Mouse (Mus musculus) embryonic facial prominence, embryonic 10.5 days (tissue): ENCODE data around the gene Zfhx3. TPM values are rescaled to one million over a fixed set of nuclear protein-coding genes. Genes with fewer than 3 reads are reported as not detected.
A peak's percentile ranks its signal among the peaks of the same experiment; 100 is the strongest.

ENCODE experiments used
- DNase-seq: peaks from one replicate; pipeline ENCODE4 v3.0.0-alpha.2; 2017; ENCODE audit warnings: low spot score
- H3K27ac ChIP-seq: fragments of 300-500 bp; sonication (generic); replicated peaks from 2 replicates; pipeline ENCODE4 v1.5.1; 2016; ENCODE audit warnings: mild to moderate bottlenecking
- H3K27me3 ChIP-seq: fragments of 300-500 bp; sonication (generic); replicated peaks from 2 replicates; pipeline ENCODE4 v1.6.1; 2016; ENCODE audit warnings: low read depth, mild to moderate bottlenecking; ENCODE audit not compliant: poor library complexity, severe bottlenecking
- H3K36me3 ChIP-seq: fragments of 300-500 bp; sonication (generic); replicated peaks from 2 replicates; pipeline ENCODE4 v1.6.1; 2016; ENCODE audit warnings: mild to moderate bottlenecking, moderate library complexity
- H3K4me1 ChIP-seq: fragments of 300-500 bp; sonication (generic); 2 replicates; pipeline ENCODE4 v1.6.1; 2016
- H3K4me3 ChIP-seq: fragments of 300-500 bp; sonication (generic); 2 replicates; pipeline ENCODE4 v1.5.1; 2016; ENCODE audit warnings: mild to moderate bottlenecking, moderate library complexity
- H3K9me3 ChIP-seq: fragments of 300-500 bp; sonication (generic); 2 replicates; pipeline ENCODE4 v1.6.1; 2016; ENCODE audit warnings: mild to moderate bottlenecking
- WGBS: fragments of 180-500 bp; shearing (Covaris S2); methylation state at CpG from one replicate; pipeline ENCODE4 v1.1.7; 2016; 5-methylcytosine and 5-hydroxymethylcytosine counted together
- polyA plus RNA-seq: library from polyadenylated mRNA; unstranded; fragments of >200 nt; fragmentation: Nextera tagmentation; extraction: Ambion mirVana; gene quantifications from 2 replicates; pipeline ENCODE4 v1.2.1, GENCODE M21; 2016

Zfhx3 gene
- polyA plus RNA-seq, 1 experiment from 2014 or later, result 18.8 TPM

DNA sequence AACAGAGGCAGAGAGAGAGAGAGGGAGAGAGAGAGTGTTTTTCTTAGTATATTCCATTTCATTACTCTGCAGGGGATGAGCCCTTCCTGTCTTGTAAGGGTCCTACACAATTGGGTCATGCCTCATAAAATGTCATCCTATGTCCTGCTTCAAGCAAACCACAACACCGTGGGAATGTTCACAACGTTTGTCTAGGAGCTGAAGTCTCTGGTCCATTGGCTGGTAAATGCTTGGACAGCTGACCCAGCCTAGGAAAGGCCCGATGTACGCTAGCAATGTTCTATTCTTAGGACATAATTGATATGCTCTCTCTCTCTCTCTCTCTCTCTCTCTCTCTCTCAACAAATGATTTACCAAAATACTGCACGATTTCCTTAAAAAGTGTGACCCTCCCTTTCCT, 666.2 kb downstream of the Zfhx3 start:
- Histone ChIP-seq H3K4me3 (no peak overlapping the region), H3K9me3 (no peaks in the 10 kb centered on the region), H3K27me3 (peaks cover 13% of the 10 kb centered on the region; the same call in 1 of the 2 replicates), H3K4me1 (peaks cover 23% of the 10 kb centered on the region), H3K36me3 (no peaks in the 10 kb centered on the region), H3K27ac (no peak overlapping the region)
- WGBS, result 79% methylated on average over 5 of the region's 5 CpGs
- no peak for DNase-seq

GRCm38 (mm10) chr8:108609114-108609513, 666.7 kb downstream of the Zfhx3 start:
- Histone ChIP-seq H3K27ac (no peak overlapping the region), H3K9me3 (no peaks in the 10 kb centered on the region), H3K36me3 (no peaks in the 10 kb centered on the region), H3K4me3 (no peak overlapping the region), H3K27me3 (peaks cover 13% of the 10 kb centered on the region; the same call in 1 of the 2 replicates), H3K4me1 (peaks cover 23% of the 10 kb centered on the region)
- DNase-seq, result no peak
- WGBS, result 81% methylated on average over 5 of the region's 5 CpGs

DNA sequence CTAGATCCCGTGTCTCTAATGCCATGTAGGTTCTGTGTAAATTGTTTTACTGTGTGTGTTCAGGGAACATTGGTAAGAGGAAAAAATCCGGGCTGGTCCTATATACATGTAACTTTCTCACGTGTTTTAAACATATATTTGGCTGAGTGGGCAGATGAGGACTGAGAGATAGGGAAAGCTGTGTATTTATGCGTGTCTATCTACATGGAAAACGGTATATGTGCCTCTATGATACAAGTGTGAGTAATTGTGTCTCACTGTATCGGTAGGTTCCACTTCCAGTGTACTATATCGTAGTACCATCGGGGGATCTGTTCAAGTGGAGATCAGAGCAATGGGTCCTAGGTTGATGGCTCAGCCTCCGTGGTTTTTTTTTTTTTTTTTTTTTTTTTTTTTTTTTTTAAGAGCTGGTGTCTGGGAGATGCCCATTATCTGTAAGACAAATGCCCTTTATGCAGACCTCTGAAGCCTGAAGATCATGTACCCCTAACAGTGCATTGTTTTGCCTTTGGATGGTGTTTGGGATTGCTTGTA, 668.8 kb downstream of the Zfhx3 start:
- Histone ChIP-seq H3K27me3 (peaks cover 13% of the 10 kb centered on the region; the same call in 1 of the 2 replicates), H3K27ac (no peak overlapping the region), H3K36me3 (no peaks in the 10 kb centered on the region), H3K4me1 (peaks cover 23% of the 10 kb centered on the region), H3K9me3 (peaks cover 3% of the 10 kb centered on the region; the same call in 1 of the 2 replicates), H3K4me3 (no peak overlapping the region)
- DNase-seq, result no peak
- WGBS, result 88% methylated on average over 9 of the region's 9 CpGs

DNA sequence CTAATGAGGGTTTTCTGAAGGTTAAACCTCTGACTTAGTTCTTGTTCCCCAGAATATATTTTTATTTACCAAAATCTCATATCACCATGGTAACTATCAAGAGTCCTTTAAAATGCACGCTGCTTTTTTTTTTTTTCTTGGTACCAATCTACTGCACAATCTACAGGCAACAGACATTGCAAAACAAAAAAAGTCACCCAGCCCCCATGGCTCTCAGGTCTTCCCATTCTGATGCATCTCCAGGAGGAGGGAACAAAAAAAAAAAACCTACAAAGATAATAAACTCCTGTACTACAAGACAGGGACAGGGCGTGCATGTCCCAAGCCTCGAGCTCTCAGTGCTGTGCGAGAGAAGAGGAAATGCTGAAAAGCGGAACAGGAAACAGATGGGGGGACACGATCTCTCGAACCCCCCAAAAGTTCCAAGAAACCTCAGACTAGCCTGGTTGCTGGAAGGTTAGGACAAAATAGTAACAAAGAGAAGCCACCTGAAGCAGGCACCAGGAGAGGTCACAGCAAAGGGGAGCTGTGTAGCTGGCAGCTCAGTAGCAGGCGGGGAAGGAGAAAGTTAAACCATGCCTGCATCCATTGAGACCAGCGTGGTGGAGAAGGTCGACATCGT, 669.5 kb downstream of the Zfhx3 start:
- Histone ChIP-seq H3K9me3 (peaks cover 3% of the 10 kb centered on the region; the same call in 1 of the 2 replicates), H3K27me3 (peaks cover 13% of the 10 kb centered on the region; the same call in 1 of the 2 replicates), H3K4me1 (peaks cover 21% of the 10 kb centered on the region), H3K36me3 (no peaks in the 10 kb centered on the region), H3K4me3 (no peak overlapping the region), H3K27ac (peak overlapping the region; percentile 70)
- WGBS, result 61% methylated on average over 11 of the region's 11 CpGs
- no peak for DNase-seq

GRCm38 (mm10) chr8:108612815-108613214, 670.4 kb downstream of the Zfhx3 start:
- peak; percentile 67 for DNase-seq
- H3K4me3 ChIP-seq, result peak overlapping the region; percentile 25; the same call in 1 of the 2 replicates
- peaks cover 3% of the 10 kb centered on the region; the same call in 1 of the 2 replicates for H3K9me3 ChIP-seq
- 22% methylated on average over 5 of the region's 5 CpGs for WGBS
- H3K27ac ChIP-seq, result peak overlapping the region; percentile 70; the same call in 1 of the 2 replicates
- H3K4me1 ChIP-seq, result peaks cover 20% of the 10 kb centered on the region
- H3K36me3 ChIP-seq, result no peaks in the 10 kb centered on the region
- H3K27me3 ChIP-seq, result peaks cover 7% of the 10 kb centered on the region; the same call in 1 of the 2 replicates

- 62% methylated on average over 2 of the region's 2 CpGs for WGBS
- H3K27ac ChIP-seq, result 0 out of 2 replicates have a peak overlapping the region, but pooled peaks have one; percentile 70
Measured at GRCm38 (mm10) chr8:108613280-108613679, 670.8 kb downstream of the Zfhx3 start.

DNA sequence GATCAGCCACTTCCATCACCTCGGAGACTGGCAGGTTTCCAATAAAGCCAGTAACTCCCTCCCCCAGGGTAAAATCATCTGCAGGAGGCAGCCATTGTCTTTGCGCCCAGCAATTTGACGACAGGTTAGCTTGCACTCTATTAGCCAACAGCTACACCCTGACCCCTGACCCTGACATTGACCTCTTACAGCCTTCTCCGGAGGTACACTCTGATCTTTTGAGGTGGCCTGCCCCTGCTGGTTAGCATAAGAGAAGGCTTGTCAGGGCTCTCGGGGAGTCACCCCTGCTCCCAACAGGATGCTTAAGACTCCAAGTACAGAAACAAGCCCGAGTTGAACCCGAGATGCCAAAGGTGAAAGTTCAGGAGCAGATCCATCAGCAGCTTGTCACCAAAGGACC, 678.9 kb downstream of the Zfhx3 start:
- Histone ChIP-seq H3K36me3 (no peaks in the 10 kb centered on the region), H3K9me3 (no peaks in the 10 kb centered on the region), H3K27ac (no peak overlapping the region), H3K4me3 (no peak overlapping the region), H3K27me3 (peaks cover 16% of the 10 kb centered on the region), H3K4me1 (peaks cover 14% of the 10 kb centered on the region)
- DNase-seq, result peak; percentile 42
- 13% methylated on average over 7 of the region's 7 CpGs for WGBS

More at GRCm38 (mm10) chr8:108613280-108613679, 670.8 kb downstream of the Zfhx3 start:
- no peaks in the 10 kb centered on the region for H3K36me3 ChIP-seq
- H3K9me3 ChIP-seq, result peaks cover 3% of the 10 kb centered on the region; the same call in 1 of the 2 replicates
- H3K4me1 ChIP-seq, result peaks cover 20% of the 10 kb centered on the region
- H3K4me3 ChIP-seq, result no peak overlapping the region
- H3K27me3 ChIP-seq, result peaks cover 3% of the 10 kb centered on the region; the same call in 1 of the 2 replicates
- DNase-seq, result no peak

GRCm38 (mm10) chr8:108623660-108624059, 681.2 kb downstream of the Zfhx3 start:
- no peaks in the 10 kb centered on the region for H3K9me3 ChIP-seq
- H3K27ac ChIP-seq, result no peak overlapping the region
- WGBS, result 73% methylated on average over 5 of the region's 5 CpGs
- H3K4me3 ChIP-seq, result no peak overlapping the region
- H3K27me3 ChIP-seq, result peaks cover 22% of the 10 kb centered on the region
- no peak for DNase-seq
- H3K4me1 ChIP-seq, result peaks cover 14% of the 10 kb centered on the region
- H3K36me3 ChIP-seq, result no peaks in the 10 kb centered on the region

DNA sequence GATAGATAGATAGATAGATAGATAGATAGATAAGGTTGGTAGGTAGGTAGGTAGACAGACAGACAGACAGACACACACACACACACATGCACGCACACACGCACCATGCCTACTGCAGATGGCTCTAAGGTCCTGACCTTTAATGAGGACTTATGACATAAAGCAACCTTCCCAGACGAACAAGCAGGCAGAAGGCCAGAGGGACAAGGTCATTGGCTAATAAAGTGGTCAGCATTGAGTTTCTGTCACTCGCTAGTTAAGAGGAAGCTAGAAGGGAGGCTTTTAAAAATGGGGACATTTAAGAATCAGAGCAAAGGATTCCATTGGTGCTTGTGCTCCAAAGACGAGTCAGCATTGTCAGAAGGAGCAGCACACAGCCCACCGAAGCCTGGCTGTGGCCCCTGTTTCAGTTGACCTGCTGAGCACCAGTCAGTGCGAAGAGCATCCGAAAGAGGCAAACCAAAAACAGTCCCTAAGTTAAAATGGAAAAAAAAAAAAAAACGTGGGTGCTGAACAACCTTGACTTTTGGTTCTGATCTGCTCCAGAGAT, 683.2 kb downstream of the Zfhx3 start:
- Histone ChIP-seq H3K27me3 (peaks cover 22% of the 10 kb centered on the region), H3K9me3 (no peaks in the 10 kb centered on the region), H3K4me3 (no peak overlapping the region), H3K27ac (no peak overlapping the region), H3K36me3 (no peaks in the 10 kb centered on the region), H3K4me1 (peaks cover 14% of the 10 kb centered on the region)
- DNase-seq, result no peak
- WGBS, result 79% methylated on average over 9 of the region's 9 CpGs

DNA sequence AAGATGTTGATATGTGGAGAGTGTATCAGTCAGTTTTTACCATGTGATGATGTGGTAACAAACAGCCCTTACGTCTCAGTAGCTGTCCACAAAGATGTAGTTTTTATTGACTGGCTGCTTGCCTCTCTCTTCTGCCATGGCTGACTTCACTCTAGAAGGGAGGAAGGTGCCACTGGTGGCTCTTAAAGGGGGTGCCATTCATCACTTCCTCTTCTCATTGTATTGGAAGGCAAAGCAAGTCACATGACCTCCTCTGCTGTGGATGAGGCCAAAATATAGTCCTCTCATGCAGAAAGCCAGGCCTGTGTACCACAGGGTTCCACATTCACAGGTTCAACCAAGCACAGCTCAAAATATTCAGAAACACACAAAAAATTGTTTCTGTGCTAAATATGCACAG, 688.6 kb downstream of the Zfhx3 start:
- Histone ChIP-seq H3K36me3 (no peaks in the 10 kb centered on the region), H3K9me3 (no peaks in the 10 kb centered on the region), H3K27ac (no peak overlapping the region), H3K27me3 (peaks cover 9% of the 10 kb centered on the region; the same call in 1 of the 2 replicates), H3K4me1 (peaks cover 6% of the 10 kb centered on the region; the same call in 1 of the 2 replicates), H3K4me3 (no peak overlapping the region)
- no peak for DNase-seq
- 88% methylated on average over 1 of the region's 1 CpGs for WGBS

- no peaks in the 10 kb centered on the region for H3K9me3 ChIP-seq
- H3K4me1 ChIP-seq, result peaks cover 6% of the 10 kb centered on the region; the same call in 1 of the 2 replicates
- DNase-seq, result peak; percentile 26
- H3K4me3 ChIP-seq, result no peak overlapping the region
- no peaks in the 10 kb centered on the region for H3K27me3 ChIP-seq
- H3K36me3 ChIP-seq, result no peaks in the 10 kb centered on the region
- 38% methylated on average over 3 of the region's 3 CpGs for WGBS
- no peak overlapping the region for H3K27ac ChIP-seq
Measured at GRCm38 (mm10) chr8:108634282-108634681, 691.8 kb downstream of the Zfhx3 start.

GRCm38 (mm10) chr8:108637887-108638286, 695.4 kb downstream of the Zfhx3 start:
- no peak overlapping the region for H3K4me3 ChIP-seq
- no peak overlapping the region for H3K27ac ChIP-seq
- peaks cover 6% of the 10 kb centered on the region; the same call in 1 of the 2 replicates for H3K4me1 ChIP-seq
- no peak for DNase-seq
- no peaks in the 10 kb centered on the region for H3K36me3 ChIP-seq
- no peaks in the 10 kb centered on the region for H3K9me3 ChIP-seq
- 89% methylated on average over 2 of the region's 2 CpGs for WGBS
- no peaks in the 10 kb centered on the region for H3K27me3 ChIP-seq
